Mouse (Mus musculus): ENCODE results near the gene Mrc2.

Gene Mrc2

DNA sequence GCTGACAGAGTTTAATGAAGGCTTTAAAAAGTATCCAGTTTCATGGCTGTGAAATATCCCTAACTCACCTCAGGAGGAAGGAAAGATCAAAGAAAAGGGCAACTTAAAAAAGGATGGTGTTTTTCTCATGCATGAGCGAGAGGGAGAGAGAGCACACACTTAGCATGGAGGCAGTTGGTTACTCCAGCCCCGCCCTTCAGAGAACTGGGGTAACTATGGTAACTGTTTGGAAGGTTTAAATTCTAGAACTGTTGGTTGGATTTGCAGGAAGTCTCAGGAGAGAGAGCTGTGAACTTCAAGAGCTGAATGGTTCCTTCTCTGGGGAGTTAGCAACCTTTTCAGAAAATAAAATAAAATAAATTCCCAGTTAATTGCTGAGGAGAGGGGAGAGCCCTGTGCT, 96.2 kb downstream of the Mrc2 start:
- no peak for DNase-seq (ENCODE audit: extremely low spot score)

DNA sequence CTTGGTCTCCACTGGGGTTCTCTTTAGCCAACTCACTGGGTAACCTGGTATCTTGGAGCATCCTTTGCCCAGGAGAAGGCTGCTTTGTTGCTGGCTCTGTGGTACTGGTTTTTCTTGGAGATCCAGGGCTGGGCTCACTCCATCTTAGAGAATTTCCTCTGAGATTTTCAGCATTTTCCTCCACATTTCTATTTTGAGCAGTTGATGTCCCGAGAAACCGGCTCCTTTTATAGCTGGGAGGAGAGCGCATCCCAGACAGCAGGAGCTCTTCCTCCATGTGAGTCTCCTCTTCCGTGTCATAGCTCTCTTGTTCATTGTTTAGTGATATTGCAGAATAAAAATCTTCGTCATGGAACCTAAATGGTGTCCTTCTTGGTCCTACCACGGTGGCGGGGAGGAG, 97.8 kb downstream of the Mrc2 start:
- DNase-seq (ENCODE audit: extremely low spot score), result no peak

All from embryo, embryonic 9.5 days (tissue).